Mouse (Mus musculus) layer of hippocampus, adult 2 months (tissue): ENCODE data around the gene Btbd2. TPM values are rescaled to one million over a fixed set of nuclear protein-coding genes. Genes with fewer than 3 reads are reported as not detected.

Source experiments
- DNase-seq, 2 experiments: peaks; one replicate each; pipeline ENCODE4 v3.0.0; 2022; ENCODE audit warnings: low spot score in 2 of 2
- H3K27ac ChIP-seq: fragments of 200-600 bp; 2 replicates; pipeline ENCODE4 v1.8.1; 2022
- H3K4me3 ChIP-seq: fragments of 200-600 bp; 2 replicates; pipeline ENCODE4 v1.8.1; 2022; ENCODE audit warnings: mild to moderate bottlenecking
- CTCF ChIP-seq: fragments of 200-600 bp; conservative IDR thresholded peaks from 2 replicates; pipeline ENCODE4 v1.8.1; 2022; ENCODE audit warnings: antibody characterized with exemption, mild to moderate bottlenecking, moderate library complexity
- total RNA-seq, 2 experiments: library from RNA; stranded (reverse); gene quantifications; 2 replicates each; pipeline ENCODE4 v1.2.3; 2021

Gene Btbd2
- total RNA-seq, 2 experiments from 2014 or later = 102 to 105 TPM

GRCm38 (mm10) chr10:80628925-80629324 is 27.9 kb downstream of the Btbd2 start:
- Histone ChIP-seq H3K27ac (peak overlapping the region; percentile 3; the same call in 1 of the 2 replicates), H3K4me3 (no peak overlapping the region)
- TF ChIP-seq CTCF = no peak
- no peak for DNase-seq

GRCm38 (mm10) chr10:80627685-80628084 is 29.2 kb downstream of the Btbd2 start:
- no peak for TF ChIP-seq CTCF
- DNase-seq = no peak
- H3K27ac ChIP-seq = no peak overlapping the region; the same call in 1 of the 2 replicates
- no peak overlapping the region for H3K4me3 ChIP-seq

- no peak overlapping the region for H3K27ac ChIP-seq
- no peak overlapping the region for H3K4me3 ChIP-seq
- DNase-seq = no peak
- no peak for TF ChIP-seq CTCF
Measured at GRCm38 (mm10) chr10:80625764-80626163, 31.1 kb downstream of the Btbd2 start.

- peak; percentile 22; the same call in 1 of the 2 replicates for TF ChIP-seq CTCF
- H3K4me3 ChIP-seq = peak overlapping the region; percentile 85
- peak overlapping the region; percentile 90 for H3K27ac ChIP-seq
- peak in 1 of 2 experiments; percentile 37 for DNase-seq
Measured at GRCm38 (mm10) chr10:80623457-80624191, 33.2 kb downstream of the Btbd2 start.

GRCm38 (mm10) chr10:80622661-80623456 is 34.0 kb downstream of the Btbd2 start, which contains the start of gene Csnk1g2:
Gene Csnk1g2 (plus strand): TSS chr10:80622838.
- peak within 1 kb of the TSS; percentile 98 for H3K27ac ChIP-seq
- peak; percentile 21; the same call in 1 of the 2 replicates for TF ChIP-seq CTCF
- peak within 1 kb of the TSS; percentile 89 for H3K4me3 ChIP-seq
- DNase-seq = peak in 1 of 2 experiments; percentile 58

- TF ChIP-seq CTCF = no peak
- Histone ChIP-seq H3K27ac (peak overlapping the region; percentile 98), H3K4me3 (peak overlapping the region; percentile 89)
- DNase-seq = peak; percentile 99
Measured at GRCm38 (mm10) chr10:80621940-80622660, 34.8 kb downstream of the Btbd2 start.

- DNase-seq = no peak
- peak overlapping the region; percentile 89 for H3K4me3 ChIP-seq
- 0 out of 2 replicates have a peak, but pooled peaks have one; percentile 7 for TF ChIP-seq CTCF
- peak overlapping the region; percentile 98 for H3K27ac ChIP-seq
Measured at GRCm38 (mm10) chr10:80621690-80621939, 35.3 kb downstream of the Btbd2 start.

GRCm38 (mm10) chr10:80620796-80621689 is 35.8 kb downstream of the Btbd2 start:
- TF ChIP-seq CTCF = no peak
- Histone ChIP-seq H3K27ac (peak overlapping the region; percentile 98), H3K4me3 (peak overlapping the region; percentile 89)
- DNase-seq = no peak

- no peak overlapping the region for H3K27ac ChIP-seq
- no peak for DNase-seq
- H3K4me3 ChIP-seq = no peak overlapping the region
- no peak for TF ChIP-seq CTCF
Measured at GRCm38 (mm10) chr10:80620365-80620764, 36.5 kb downstream of the Btbd2 start.

GRCm38 (mm10) chr10:80619465-80620244 is 37.2 kb downstream of the Btbd2 start:
- TF ChIP-seq CTCF = no peak
- Histone ChIP-seq H3K4me3 (no peak overlapping the region), H3K27ac (no peak overlapping the region)
- no peak for DNase-seq

- no peak for TF ChIP-seq CTCF
- DNase-seq = no peak
- Histone ChIP-seq H3K4me3 (no peak overlapping the region), H3K27ac (no peak overlapping the region)
Measured at GRCm38 (mm10) chr10:80618181-80618580, 38.7 kb downstream of the Btbd2 start.
